Mouse (Mus musculus): ENCODE data around the gene Srpk2. TPM values are rescaled to one million over a fixed set of nuclear protein-coding genes. Genes with fewer than 3 reads are reported as not detected.
"Not testable (repeated sequence)": the region's sequence is repeated elsewhere in the genome, so short reads cannot be mapped to it uniquely, and the experiment has no call there.

The Srpk2 gene
- 96.2 and 99.9 TPM in 2 replicates for polyA plus RNA-seq (2015; fragmentation: Nextera tagmentation; extraction: Ambion mirVana)

DNA sequence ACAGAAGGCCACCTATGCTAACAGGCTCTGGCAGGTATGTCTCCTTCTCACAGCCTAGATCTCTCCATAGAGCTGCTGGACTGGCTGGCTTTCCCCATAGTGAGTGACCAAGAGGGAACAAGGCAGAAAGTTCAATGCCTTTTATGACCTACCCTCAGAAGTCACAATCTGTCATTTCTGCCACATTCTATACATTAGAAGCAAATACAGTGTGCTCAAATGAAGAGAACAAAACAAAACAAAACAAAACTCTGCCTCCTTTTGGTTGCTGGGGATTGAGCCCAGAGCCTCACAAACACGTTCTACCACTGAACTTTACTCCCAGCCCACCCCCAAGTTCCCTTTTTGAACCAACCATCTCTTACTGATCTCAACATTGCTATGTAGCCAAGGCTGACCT lies at the start of gene Srpk2:
TSS of gene Srpk2 (minus strand) at position 101 of the 400 bp plus-strand sequence.
- no peaks in the 10 kb centered on the region for H3K27me3 ChIP-seq
- no peak within 1 kb of the TSS for H3K4me2 ChIP-seq (replicated peaks)
- H3K9me3 ChIP-seq = no peaks in the 10 kb centered on the region
- no peak within 1 kb of the TSS for H3K9ac ChIP-seq (replicated peaks)
- no peak within 1 kb of the TSS for H3K27ac ChIP-seq (replicated peaks)
- no peaks in the 10 kb centered on the region for H3K36me3 ChIP-seq
- ATAC-seq (replicated peaks) = no peak
- WGBS = 63% methylated on average over 1 of the region's 1 CpGs
- no peaks in the 10 kb centered on the region for H3K4me1 ChIP-seq
- H3K4me3 ChIP-seq = no peak within 1 kb of the TSS

DNA sequence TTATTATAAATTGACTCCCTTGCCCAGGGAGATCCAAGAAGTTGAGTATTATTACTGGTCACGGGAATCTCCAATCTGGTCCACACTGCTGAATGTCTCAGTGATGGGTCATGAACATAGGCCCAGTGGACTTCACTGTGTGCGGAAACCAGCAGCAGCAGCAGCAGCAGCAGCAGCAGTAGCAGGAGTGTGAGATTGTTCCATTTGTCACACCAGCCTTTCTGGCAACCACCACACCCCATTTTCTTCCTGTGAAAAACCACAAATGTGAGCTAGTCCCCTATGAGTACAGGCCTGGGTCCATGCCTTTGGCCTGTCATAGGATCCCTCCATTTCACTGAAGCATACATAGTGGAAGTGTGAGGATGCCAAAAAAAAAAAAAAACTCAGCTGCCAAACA lies 37.5 kb upstream of the Srpk2 start:
- Histone ChIP-seq H3K4me3 (no peak overlapping the region), H3K4me2 (replicated peaks) (no peak overlapping the region), H3K27ac (replicated peaks) (no peak overlapping the region), H3K9ac (replicated peaks) (no peak overlapping the region), H3K27me3 (no peaks in the 10 kb centered on the region), H3K4me1 (no peaks in the 10 kb centered on the region), H3K36me3 (no peaks in the 10 kb centered on the region), H3K9me3 (no peaks in the 10 kb centered on the region; the same call in 1 of the 2 replicates)
- no peak for ATAC-seq (replicated peaks)
- 92% methylated on average over 2 of the region's 2 CpGs for WGBS

DNA sequence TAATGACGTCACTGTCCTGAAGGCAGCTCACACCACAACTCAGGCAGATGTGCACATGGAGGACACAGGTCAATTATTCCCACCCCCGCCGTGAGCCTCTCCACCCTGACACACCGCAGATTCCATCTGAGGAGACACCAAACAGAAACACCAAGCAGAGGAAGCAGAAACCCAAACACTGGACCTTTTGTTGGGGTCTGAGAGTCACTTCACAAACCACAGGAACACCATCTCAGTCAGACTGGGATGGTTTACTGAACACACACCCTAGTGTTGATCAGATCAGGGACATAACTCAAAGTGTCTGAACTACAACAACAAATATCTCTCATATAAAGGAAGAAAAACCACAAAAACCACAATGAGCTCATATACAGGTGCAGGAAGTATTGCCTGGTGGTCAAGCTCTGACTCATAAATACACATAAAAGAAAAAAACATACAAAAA lies 34.5 kb upstream of the Srpk2 start:
- ATAC-seq (replicated peaks) = no peak
- H3K4me2 ChIP-seq (replicated peaks) = no peak overlapping the region
- 91% methylated on average over 4 of the region's 4 CpGs for WGBS

DNA sequence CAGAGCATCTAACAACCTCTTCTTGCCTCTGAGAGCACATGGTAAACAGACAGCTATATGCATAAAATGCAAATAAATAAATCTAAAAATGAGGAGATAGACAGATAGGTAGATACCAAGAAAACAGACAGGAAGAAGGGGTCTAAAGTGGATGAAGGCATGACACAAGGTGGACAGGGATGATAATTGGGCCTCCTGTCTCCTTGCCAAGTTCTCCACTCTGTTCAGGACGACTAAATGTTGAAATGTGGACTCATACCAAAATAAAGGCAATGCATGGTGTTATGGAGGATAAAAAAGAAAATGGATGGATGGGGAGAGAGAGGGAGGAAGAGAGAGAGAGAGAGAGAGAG lies 33.7 kb upstream of the Srpk2 start:
- Histone ChIP-seq H3K9me3 (no peaks in the 10 kb centered on the region), H3K4me1 (no peaks in the 10 kb centered on the region), H3K27me3 (no peaks in the 10 kb centered on the region), H3K27ac (replicated peaks) (no peak overlapping the region), H3K9ac (replicated peaks) (no peak overlapping the region), H3K36me3 (no peaks in the 10 kb centered on the region), H3K4me2 (replicated peaks) (no peak overlapping the region), H3K4me3 (no peak overlapping the region)
- no peak for ATAC-seq (replicated peaks)
- WGBS = 56% methylated on average over 1 of the region's 1 CpGs

More for the DNA sequence above, 34.5 kb upstream of the Srpk2 start:
- Histone ChIP-seq H3K27me3 (no peaks in the 10 kb centered on the region), H3K27ac (replicated peaks) (no peak overlapping the region), H3K9ac (replicated peaks) (no peak overlapping the region), H3K9me3 (no peaks in the 10 kb centered on the region), H3K4me3 (no peak overlapping the region), H3K4me1 (no peaks in the 10 kb centered on the region), H3K36me3 (no peaks in the 10 kb centered on the region)

DNA sequence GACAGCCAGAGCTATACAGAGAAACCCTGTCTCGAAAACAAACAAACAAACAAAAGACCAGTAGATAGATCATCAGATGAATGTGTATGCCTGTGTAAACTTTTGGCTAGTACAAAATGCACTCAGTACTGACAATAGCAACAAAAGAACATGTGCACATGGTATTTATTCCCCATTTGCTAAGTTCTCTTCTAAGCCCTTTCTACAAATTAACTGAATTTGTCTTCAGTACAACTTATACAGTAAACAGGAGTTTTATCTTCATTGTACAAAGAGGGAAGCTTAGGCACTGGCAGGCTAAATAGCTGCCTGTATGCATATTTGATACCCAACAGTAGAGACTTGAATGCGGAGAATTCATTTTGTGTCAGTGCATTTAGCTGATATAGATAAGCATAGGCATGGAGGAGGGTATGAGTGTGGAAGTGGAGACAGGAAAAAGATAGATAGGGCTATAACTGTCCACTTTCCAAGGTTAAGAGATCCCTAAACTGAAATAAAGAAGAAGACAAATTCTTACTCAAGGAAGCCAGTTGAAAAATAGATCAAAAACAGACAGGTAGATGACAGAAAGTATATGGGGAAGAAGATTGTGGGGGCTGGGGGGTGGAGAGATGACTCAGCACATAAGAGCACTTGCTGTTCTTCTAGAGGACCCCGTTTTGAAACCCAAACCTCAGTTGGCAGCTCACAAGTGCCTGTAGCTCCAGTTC lies 33.2 kb upstream of the Srpk2 start:
- no peaks in the 10 kb centered on the region for H3K9me3 ChIP-seq
- H3K9ac ChIP-seq (replicated peaks) = no peak overlapping the region
- H3K4me2 ChIP-seq (replicated peaks) = no peak overlapping the region
- H3K27ac ChIP-seq (replicated peaks) = no peak overlapping the region
- H3K4me3 ChIP-seq = no peak overlapping the region
- no peaks in the 10 kb centered on the region for H3K27me3 ChIP-seq
- no peaks in the 10 kb centered on the region for H3K36me3 ChIP-seq
- ATAC-seq (replicated peaks) = no peak
- H3K4me1 ChIP-seq = no peaks in the 10 kb centered on the region
- 85% methylated on average over 3 of the region's 3 CpGs for WGBS

DNA sequence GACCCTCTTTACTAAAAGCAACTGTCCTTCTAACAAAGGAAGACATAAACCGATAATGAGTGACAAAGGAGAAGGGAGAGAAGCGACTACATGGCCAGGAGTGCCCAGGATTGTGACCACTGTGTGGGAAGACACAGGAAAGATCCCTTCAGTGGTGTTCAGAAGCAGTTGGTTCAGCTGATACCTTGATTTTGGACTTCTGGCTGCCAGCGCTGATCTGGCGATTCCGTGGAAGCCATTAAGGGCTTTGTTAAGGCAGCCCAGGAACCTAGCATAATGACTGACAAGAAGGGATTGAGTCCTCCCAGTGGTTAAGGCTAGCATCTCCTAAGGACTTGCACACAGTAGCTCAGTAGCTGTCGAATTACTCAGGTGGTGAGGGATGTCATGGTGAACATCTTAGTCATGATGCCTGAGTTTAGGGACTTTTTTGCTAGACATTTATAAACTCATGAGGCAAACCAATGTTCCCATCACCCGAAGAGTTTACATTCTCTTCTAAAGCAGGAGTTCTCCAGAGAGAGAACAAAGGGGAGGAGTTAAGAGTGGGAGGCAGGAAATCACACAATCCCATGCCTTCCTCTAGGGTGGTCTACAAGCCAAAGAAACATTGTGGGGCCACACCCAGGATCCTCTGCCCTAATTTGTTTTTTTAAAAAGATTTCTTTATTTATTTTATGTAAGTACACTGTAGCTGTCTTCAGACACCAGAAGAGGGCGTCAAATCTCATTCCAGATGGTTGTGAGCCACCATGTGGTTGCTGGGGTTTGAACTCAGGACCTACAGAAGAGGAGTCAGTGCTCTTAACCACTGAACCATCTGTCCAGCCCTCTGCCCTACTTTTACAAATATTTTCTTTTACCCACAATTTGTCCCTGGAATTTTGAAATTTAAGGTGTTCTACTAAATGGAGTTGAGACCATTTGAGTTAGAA lies 29.3 kb upstream of the Srpk2 start:
- peaks cover 12% of the 10 kb centered on the region for H3K36me3 ChIP-seq
- H3K27ac ChIP-seq (replicated peaks) = no peak overlapping the region
- H3K9ac ChIP-seq (replicated peaks) = no peak overlapping the region
- no peak overlapping the region for H3K4me2 ChIP-seq (replicated peaks)
- ATAC-seq (replicated peaks) = no peak
- 92% methylated on average over 8 of the region's 8 CpGs for WGBS
- H3K4me3 ChIP-seq = no peak overlapping the region
- no peaks in the 10 kb centered on the region for H3K27me3 ChIP-seq
- H3K4me1 ChIP-seq = peaks cover 4% of the 10 kb centered on the region; the same call in 1 of the 2 replicates
- H3K9me3 ChIP-seq = no peaks in the 10 kb centered on the region

DNA sequence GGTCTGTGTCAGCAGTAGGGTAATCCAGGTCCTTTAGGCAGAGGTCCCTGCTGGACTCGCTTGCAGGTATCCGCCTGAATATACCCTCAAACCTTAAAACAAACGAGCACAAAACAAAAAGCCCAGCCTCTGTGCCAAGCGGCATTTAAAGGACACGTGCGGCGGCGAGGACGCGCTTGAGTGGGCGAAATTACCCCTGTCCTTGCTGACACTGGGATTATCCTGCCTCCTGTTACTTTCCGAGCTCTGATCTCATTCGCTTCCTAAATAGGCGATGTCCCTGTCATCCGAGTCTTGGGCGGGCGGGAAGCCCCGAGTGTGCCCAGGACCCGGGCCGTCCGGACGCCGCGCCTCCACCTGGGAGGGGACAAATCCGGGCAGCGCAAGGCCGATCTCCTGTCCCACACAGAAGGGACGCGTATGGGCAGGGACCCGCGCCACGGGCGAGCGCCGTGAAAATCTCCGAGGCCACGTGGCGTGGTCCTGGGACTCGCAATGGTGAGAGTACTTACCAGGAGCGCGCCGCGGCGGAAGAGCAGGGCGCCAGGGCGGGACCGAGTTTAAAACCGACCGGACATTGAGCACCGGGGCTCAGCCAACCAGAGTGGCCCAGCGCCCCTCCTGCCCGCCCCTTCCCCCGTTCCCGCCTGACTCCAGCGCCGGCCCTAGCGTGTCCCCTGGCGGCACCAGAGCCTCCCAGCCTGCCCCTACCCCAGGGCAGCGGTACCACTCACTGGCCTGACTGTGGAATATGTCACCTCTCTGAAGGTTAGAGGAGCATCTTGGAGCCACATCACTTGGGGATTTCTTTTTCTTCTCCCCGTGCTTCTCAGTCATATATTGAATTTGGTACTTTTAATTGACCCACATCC lies 27.9 kb upstream of the Srpk2 start:
- WGBS = 3% methylated on average over 60 of the region's 60 CpGs
- ATAC-seq (replicated peaks) = peak; percentile 98
- Histone ChIP-seq H3K27ac (replicated peaks) (0 out of 2 replicates have a peak overlapping the region, but pooled peaks have one; percentile 0), H3K27me3 (no peaks in the 10 kb centered on the region), H3K9ac (replicated peaks) (peak overlapping the region; percentile 61), H3K4me1 (peaks cover 4% of the 10 kb centered on the region; the same call in 1 of the 2 replicates), H3K4me3 (peak overlapping the region; percentile 70), H3K36me3 (peaks cover 13% of the 10 kb centered on the region), H3K9me3 (no peaks in the 10 kb centered on the region), H3K4me2 (replicated peaks) (peak overlapping the region; percentile 73)

DNA sequence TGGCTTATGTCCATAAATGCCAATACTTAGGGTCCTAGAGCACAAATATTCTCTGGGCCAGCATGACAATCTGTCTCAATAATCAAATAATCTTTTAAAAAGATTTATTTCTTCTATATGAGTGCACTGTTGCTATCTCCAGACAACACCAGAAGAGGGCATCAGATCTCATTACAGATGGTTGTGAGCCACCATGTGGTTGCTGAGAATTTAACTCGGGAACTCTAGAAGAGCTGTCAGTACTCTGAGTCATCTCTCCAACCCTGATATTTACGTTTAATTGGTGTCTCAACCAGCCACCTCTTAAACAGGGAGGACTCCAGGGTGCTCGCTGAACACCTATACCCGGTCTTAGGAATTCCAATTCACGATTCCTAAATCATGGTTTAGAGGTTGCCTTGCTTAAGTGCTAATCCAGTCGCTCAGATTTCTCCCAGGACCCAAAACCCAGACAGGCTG lies 27.3 kb upstream of the Srpk2 start:
- not testable (repeated sequence) for H3K4me1 ChIP-seq, H3K9me3 ChIP-seq, H3K27me3 ChIP-seq
- Histone ChIP-seq H3K27ac (replicated peaks) (0 out of 2 replicates have a peak overlapping the region, but pooled peaks have one; percentile 0), H3K9ac (replicated peaks) (peak overlapping the region; percentile 61), H3K36me3 (peaks cover 19% of the 10 kb centered on the region), H3K4me3 (peak overlapping the region; percentile 70), H3K4me2 (replicated peaks) (peak overlapping the region; percentile 73)
- ATAC-seq (replicated peaks) = peak; percentile 16; the same call in 1 of the 2 replicates
- 48% methylated on average over 6 of the region's 6 CpGs for WGBS

DNA sequence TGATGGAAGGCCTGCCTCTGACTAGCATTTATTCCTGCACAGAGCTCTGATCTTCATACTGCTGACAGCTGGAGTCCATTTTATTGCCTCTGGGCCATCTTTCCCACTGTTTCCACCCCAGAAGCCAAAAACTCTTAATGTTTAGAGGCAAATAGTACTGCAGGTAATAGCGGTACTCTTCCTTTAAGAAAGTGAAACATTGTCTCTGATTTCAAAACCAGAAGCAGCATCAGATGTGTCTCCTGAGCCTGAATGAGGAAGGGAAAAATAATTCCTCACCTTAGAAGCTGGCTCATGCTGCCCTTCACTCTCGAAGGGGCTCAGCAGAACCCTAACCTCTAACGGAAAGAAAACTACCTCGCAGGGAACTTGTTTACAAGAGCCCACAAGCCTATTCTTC lies 26.8 kb upstream of the Srpk2 start:
- Histone ChIP-seq H3K27me3 (no peaks in the 10 kb centered on the region), H3K27ac (replicated peaks) (no peak overlapping the region), H3K4me2 (replicated peaks) (no peak overlapping the region), H3K9ac (replicated peaks) (no peak overlapping the region), H3K9me3 (no peaks in the 10 kb centered on the region), H3K4me3 (peak overlapping the region; percentile 70; the same call in 1 of the 2 replicates), H3K4me1 (peaks cover 4% of the 10 kb centered on the region; the same call in 1 of the 2 replicates), H3K36me3 (peaks cover 20% of the 10 kb centered on the region)
- 97% methylated on average over 4 of the region's 4 CpGs for WGBS
- no peak for ATAC-seq (replicated peaks)

DNA sequence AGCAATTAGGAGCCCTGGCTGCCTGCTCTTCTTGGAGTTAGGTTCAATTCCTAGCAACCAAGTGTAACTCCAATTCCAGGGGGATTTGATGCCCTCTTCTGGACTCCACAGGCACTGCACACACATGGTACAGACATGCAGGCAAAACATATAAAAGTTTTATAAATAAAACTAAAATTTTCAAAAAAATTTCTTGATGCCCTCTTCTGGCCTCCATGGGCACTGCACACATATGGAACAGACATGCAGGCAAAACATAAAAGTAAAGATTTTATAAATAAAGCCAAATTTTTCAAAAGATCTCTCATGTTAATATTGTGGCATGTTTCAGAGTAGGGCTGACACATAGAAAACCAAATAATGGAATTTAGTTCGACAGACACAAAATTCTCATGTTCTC lies 25.2 kb upstream of the Srpk2 start:
- Histone ChIP-seq H3K9ac (replicated peaks) (no peak overlapping the region), H3K4me1 (peaks cover 4% of the 10 kb centered on the region; the same call in 1 of the 2 replicates), H3K27me3 (no peaks in the 10 kb centered on the region), H3K4me3 (no peak overlapping the region), H3K4me2 (replicated peaks) (no peak overlapping the region), H3K36me3 (peaks cover 23% of the 10 kb centered on the region), H3K9me3 (no peaks in the 10 kb centered on the region), H3K27ac (replicated peaks) (no peak overlapping the region)
- WGBS = 93% methylated on average over 1 of the region's 1 CpGs
- ATAC-seq (replicated peaks) = no peak

Measured in forebrain, embryonic 15.5 days (tissue).